Mouse (Mus musculus) mesoderm, embryonic 11.5 days (tissue): Measurements from ENCODE around the gene Vwa5a.

ENCODE experiments used
- DNase-seq: peaks from one replicate; pipeline ENCODE4 v3.0.0-alpha.2; 2012; ENCODE audit warnings: low read depth, low spot score

Vwa5a gene

DNA sequence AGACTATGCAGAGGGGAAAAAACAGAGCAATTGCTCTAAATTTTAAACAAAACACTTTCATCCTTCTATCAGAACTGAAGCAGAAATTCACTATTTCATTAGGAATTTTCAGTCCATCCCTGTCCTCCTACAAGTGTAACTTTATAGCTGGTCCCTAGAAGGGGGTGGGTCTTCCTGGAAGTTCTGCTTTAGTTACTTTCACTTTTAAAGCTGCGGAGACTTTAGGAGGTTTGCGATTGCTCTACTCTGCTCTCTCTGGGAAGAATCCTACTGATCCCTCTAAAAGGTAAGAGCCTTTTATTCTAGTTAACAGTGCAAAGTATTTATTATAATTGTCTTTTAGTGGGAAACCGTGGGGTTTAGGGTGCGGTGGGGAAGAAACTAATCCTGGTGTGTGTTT is at the start of gene Vwa5a:
Gene Vwa5a (plus strand): TSS at position 167 of the 400 bp plus-strand sequence.
- peak; percentile 22 for DNase-seq

DNA sequence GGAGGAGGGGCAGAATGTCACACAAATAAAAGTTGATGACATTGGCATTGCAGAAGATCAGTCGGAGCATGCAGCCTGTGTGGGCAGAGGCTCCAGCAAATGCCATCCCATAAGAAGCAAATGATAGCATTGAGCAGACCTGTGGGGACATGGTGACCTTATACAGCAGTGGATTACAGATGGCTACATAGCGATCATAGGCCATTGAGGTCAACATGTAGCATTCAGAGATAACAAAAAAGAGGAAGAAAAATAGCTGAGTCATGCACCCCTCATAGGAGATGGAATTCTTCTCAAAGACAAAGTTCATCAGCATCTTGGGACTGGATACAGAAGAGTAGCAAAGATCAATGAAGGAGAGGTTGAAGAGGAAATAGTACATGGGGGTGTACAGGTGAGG is 45.2 kb upstream of the Vwa5a start:
- DNase-seq, result no peak

DNA sequence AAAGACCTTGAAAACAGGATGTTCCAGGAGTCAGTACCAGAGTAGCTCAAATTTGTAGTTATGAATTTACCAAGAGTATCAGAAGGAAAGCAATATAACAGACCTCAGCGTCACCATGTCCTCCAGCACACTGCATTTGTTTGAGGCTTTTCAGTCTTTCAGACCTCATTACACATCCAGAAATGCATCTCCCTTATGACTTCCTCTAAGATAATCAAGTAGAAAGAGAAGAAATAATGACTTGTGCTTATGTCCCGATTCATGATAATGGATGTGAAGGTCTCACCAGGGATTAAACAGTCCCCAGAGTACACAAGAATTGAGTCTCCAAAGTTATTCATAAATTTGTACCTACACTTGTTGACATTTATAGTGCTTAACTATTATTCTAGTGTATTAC is 43.6 kb upstream of the Vwa5a start, which contains the start of gene Olfr918:
Gene Olfr918 (minus strand): TSS at position 101 of the 400 bp plus-strand sequence.
- no peak for DNase-seq

DNA sequence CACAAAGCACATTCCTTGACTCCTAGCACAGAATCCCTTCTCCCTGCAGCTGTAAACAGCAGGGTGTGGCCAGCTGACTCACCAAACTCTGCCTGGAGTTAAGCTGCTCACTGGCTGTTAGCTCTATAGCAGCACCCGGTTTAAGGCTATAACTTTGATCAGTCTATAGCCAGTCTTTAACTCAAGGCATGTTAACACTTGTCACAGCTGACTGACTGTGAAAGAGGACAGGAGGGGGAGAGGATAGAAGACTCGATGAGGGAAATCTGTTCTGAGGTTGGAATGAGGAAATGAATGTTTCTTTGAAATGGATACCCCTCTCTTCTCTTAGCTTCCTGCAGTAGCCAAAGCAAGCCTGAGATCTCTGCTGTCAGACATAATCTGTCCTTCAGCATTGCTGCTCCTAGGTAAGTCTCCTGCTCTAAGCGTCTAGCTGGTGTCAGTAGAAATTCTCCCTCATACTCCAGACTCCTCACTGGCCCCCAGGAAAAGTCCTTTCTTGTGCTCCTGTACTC is 916 bp downstream of the Vwa5a start:
- DNase-seq, result peak; percentile 5

DNA sequence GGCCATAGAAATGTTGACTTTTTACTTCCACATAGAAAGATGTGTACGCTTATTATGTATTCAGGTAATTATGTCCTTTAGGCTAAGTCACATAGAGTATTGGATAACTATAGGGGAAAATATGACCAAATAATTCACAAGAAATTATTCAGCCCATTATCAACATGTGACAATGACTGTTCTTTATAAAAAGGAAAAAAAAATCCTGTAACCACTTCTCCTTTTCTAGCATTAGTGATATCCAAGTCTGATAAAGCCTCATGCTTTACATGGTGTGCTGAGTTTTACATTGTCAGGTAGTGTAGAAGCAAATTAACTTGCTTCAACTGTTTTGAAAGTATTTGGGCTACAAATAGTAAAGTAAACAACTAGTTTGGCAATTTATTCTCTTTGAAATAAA is 6.0 kb downstream of the Vwa5a start:
- DNase-seq, result no peak

DNA sequence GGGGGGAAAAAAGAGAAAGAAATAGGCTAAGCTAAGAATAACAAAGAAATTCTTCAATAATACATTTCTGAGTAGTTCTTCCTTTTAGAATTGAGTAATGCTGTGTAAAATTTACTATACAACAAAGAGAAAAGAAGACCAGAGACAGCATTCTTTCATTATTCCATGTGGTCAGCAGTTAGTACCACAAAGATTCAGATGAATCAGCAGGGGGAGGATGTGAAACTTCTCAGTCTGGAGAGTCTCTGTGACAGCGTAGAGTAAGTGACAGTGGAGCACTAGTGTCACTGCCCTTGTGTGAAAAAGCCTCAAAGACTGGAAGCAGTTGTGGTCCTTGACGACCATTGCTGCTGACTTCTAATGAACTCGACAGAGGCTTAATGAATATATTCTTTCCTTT is 10.2 kb downstream of the Vwa5a start:
- no peak for DNase-seq

DNA sequence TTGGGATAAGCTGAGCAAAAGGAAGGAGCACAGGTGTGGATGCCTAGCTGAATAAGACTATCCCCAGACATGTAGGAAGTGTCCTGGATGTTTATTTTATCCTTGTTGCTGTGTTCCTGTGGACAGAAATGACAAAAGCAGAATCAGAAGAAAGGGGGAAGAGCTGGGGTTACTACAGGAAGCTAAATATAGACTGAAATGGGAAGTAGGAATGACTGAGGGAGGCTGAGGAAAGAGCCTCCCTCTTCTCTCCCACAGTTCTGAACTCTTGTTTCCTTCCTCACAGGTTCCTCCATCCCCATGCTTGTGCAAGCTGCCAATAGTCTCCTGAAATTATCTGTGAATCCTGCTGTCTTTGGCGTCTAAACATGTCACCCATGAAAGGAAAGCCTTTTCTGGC is 23.3 kb downstream of the Vwa5a start:
- no peak for DNase-seq

DNA sequence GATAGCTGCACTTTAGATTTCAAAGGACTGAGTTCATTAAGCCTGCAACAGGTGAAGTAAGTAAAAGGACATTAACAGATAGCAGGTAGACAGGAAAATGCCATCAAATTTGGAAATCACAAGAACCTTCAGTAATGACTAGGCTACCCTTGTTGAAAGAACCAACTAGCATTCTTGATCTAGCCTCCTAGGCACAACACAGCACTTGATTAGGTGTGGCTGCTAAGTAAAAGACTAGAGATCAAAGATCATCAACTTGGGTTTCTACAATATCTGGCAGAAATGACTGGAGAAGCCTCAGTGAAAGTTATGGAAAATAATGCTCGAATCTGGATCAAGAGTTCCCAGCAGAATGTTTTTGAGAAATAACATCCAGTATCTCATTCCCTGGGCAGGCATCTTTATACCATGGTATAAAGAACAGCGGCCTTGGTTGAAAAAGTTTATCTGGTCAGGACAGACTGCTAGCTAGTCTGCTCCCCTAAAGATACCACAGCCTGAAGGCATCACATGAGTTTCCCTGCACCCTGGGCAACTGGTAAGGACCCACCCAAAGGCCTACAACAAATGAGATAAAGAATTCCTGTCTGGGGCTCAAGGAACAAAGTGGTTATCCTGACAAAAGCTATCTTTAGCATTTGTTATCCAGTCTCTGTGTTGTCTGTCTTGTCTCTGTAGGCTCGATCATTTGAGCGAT is 26.7 kb downstream of the Vwa5a start:
- DNase-seq, result no peak

DNA sequence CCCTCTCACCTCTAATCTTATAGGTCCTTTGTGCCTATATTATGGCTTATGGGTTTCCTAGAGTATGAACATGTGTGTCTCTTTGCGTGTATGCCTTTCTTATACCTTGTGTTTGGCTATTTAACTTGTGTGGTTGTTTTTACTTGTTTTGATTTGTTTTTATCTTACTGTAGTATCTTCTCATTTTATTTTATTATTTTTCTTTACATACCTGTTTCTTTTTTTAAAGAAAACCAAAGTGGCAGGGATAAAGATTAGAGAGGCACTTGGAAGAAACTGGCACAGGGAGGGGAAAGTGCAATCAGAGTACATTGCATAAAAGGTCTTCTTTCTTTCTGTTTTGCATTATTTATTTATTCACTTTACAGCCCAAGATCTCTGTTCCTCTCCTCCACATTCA is 33.9 kb downstream of the Vwa5a start, which contains the start of gene Olfr920:
Gene Olfr920 (plus strand): TSS at position 301 of the 400 bp plus-strand sequence.
- DNase-seq, result no peak

DNA sequence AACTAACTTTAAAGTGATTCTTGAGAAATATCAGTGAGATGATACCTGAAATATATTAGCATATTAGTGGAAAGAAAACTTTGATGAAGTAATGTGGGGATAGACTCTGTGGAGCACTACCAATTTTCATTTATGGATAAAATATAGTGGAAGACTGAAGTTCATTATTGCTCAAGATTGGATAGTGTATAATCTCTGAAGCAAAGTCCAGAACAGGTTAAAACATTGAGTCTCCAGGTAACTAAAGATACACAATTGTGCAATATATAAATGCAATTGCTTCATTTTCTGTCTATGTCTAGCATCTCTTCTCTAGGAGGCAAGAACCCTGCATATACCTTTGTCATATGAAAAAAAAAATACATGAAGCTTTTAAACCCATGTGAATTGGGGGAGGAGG is 54.7 kb downstream of the Vwa5a start, which contains the start of gene Olfr921:
Gene Olfr921 (plus strand): TSS at position 301 of the 400 bp plus-strand sequence.
- no peak for DNase-seq

DNA sequence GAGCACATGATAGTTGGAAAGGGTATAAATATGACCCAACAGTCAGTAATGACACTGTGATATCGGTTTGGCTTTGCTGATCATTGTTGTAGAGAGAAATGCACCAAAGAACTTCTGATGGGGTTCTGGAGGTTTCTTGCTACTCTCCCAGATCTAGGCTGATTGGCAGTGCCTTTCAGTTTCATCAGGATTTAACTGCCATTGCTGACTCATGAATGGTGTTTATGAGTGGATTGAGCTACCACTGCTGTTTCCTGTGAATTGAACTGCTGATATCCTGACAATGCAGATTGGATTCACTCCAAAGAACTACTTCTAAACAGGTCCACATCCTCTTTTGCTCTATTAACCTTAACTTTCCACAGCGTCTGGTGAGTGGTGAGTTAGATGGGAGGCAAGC is 74.6 kb downstream of the Vwa5a start:
- DNase-seq, result no peak
